Mouse (Mus musculus) urinary bladder, postnatal 25 days (tissue): Measurements from ENCODE around the gene Gpnmb.

Experiments
- DNase-seq: peaks from one replicate; pipeline ENCODE4 v3.0.0; 2022; ENCODE audit warnings: low spot score

The Gpnmb gene

GRCm38 (mm10) chr6:49032783-49033182, 3.6 kb upstream of the Gpnmb start:
- DNase-seq: no peak

GRCm38 (mm10) chr6:49037268-49037662, 919 bp downstream of the Gpnmb start:
- no peak for DNase-seq

GRCm38 (mm10) chr6:49039470-49040180, 3.3 kb downstream of the Gpnmb start:
- DNase-seq: peak; percentile 69

GRCm38 (mm10) chr6:49046502-49046901, 10.2 kb downstream of the Gpnmb start:
- DNase-seq: no peak

- no peak for DNase-seq
Observed at GRCm38 (mm10) chr6:49046976-49047375, 10.6 kb downstream of the Gpnmb start.

GRCm38 (mm10) chr6:49047848-49048247, 11.5 kb downstream of the Gpnmb start:
- no peak for DNase-seq

GRCm38 (mm10) chr6:49048395-49048794, 12.0 kb downstream of the Gpnmb start:
- DNase-seq: no peak

GRCm38 (mm10) chr6:49050677-49051410, 14.5 kb downstream of the Gpnmb start:
- no peak for DNase-seq

- DNase-seq: no peak
Observed at GRCm38 (mm10) chr6:49052191-49052590, 15.8 kb downstream of the Gpnmb start.

- no peak for DNase-seq
Observed at GRCm38 (mm10) chr6:49055256-49055733, 18.9 kb downstream of the Gpnmb start.

- no peak for DNase-seq
Observed at GRCm38 (mm10) chr6:49056009-49056408, 19.7 kb downstream of the Gpnmb start.

- DNase-seq: peak; percentile 80
Observed at GRCm38 (mm10) chr6:49057053-49058021, 21.0 kb downstream of the Gpnmb start.

- no peak for DNase-seq
Observed at GRCm38 (mm10) chr6:49068361-49068760, 32.0 kb downstream of the Gpnmb start.

- peak; percentile 94 for DNase-seq
Observed at GRCm38 (mm10) chr6:49073304-49074116, 37.2 kb downstream of the Gpnmb start, which contains the start of gene Malsu1. Gene Malsu1 (plus strand): TSS chr6:49073795.

GRCm38 (mm10) chr6:49074117-49074490, 37.8 kb downstream of the Gpnmb start:
- no peak for DNase-seq

GRCm38 (mm10) chr6:49077894-49078293, 41.5 kb downstream of the Gpnmb start:
- no peak for DNase-seq

- no peak for DNase-seq
Observed at GRCm38 (mm10) chr6:49079313-49079712, 43.0 kb downstream of the Gpnmb start.

GRCm38 (mm10) chr6:49083008-49083407, 46.7 kb downstream of the Gpnmb start:
- DNase-seq: no peak

GRCm38 (mm10) chr6:49094968-49095367, 58.6 kb downstream of the Gpnmb start:
- no peak for DNase-seq

GRCm38 (mm10) chr6:49096421-49096820, 60.1 kb downstream of the Gpnmb start:
- peak; percentile 23 for DNase-seq

GRCm38 (mm10) chr6:49096933-49097461, 60.7 kb downstream of the Gpnmb start:
- peak; percentile 61 for DNase-seq
